Mouse (Mus musculus) kidney, postnatal 4 days (tissue): ENCODE measurements around the gene Fam229b.

Source experiments
- DNase-seq, 2 experiments: peaks; one replicate each; pipeline ENCODE4 v3.0.0; 2021; ENCODE audit warnings: mixed read lengths in 2 of 2

Fam229b gene

GRCm38 (mm10) chr10:39121412-39121811, 12.3 kb downstream of the Fam229b start:
- no peak for DNase-seq

- DNase-seq, result no peak
Measured at GRCm38 (mm10) chr10:39109489-39109874, 24.2 kb downstream of the Fam229b start.

- no peak for DNase-seq
Measured at GRCm38 (mm10) chr10:39108837-39109488, 24.8 kb downstream of the Fam229b start.

- DNase-seq, result no peak
Measured at GRCm38 (mm10) chr10:39106935-39107334, 26.8 kb downstream of the Fam229b start.

- no peak for DNase-seq
Measured at GRCm38 (mm10) chr10:39106413-39106812, 27.3 kb downstream of the Fam229b start.

DNA sequence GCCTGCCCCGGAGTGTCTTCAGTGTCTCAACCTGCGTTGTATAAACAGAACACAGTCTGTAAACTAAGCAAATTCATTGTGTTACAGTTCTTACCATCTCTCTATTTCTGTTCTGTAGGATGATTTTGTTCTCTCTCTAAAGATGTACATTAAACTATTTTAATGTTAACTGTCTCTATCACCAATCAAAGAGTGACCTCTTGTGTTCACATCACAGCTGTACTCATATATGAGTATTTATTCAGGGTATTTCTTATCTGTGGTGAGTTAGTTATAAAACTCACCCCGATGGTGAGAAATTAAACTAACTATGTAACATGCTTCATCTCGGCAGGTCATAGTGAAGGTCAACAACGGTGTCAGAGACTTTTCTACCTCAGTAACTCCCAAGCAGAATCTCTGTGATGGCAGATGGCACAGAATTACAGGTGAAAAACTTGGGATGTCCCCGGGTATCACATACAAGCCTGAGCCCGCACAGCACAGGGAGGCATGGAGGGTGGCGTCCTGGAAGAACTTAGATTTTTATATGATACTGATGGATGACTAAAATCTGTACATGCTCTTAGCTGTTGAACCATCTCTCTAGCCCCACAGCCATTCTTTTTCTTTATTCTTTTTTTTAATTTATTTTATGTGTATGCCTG, 28.8 kb downstream of the Fam229b start:
- DNase-seq, result no peak

DNA sequence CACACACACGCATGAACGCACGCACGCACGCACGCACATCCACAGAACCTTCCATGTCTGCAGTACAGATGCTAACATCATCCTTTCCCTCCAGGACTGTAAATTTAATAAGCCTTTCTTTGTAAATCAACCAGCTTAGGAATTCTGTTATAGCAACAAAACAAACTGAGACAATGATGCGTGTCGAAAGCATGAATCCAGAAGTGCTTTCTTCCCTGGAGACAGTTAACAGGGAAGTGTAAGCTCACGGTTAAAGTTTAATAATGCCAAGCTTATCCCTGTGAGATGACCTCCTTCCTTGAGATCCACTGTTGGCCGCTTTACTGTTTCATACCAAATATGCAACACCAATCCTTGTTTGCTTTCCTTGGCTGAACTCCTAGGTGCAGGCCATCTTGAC, 35.0 kb downstream of the Fam229b start:
- DNase-seq, result no peak

DNA sequence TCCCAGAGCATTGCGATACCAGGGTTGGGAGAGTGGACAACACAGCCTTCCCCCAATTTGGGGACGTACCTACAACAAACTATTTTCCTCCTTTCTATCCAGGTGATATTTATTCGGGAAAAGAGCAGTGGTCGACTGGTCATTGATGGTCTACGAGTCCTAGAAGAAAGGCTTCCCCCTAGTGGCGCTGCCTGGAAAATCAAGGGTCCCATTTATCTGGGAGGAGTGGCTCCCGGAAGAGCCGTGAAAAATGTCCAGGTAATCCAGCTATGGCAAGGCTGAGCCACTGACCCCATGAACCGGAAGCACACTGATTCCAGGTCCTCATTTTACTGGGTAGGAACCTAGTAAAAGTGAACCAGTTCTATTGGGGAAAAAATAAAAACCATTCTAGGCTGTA, 36.7 kb downstream of the Fam229b start:
- DNase-seq, result peak; percentile 65 to 70

- DNase-seq, result no peak
Measured at GRCm38 (mm10) chr10:39072048-39072447, 61.7 kb downstream of the Fam229b start.
